Mouse (Mus musculus): ENCODE results near the gene Tbc1d25. TPM values are rescaled to one million over a fixed set of nuclear protein-coding genes. Genes with fewer than 3 reads are reported as not detected.
A peak's percentile ranks its signal among the peaks of the same experiment; 100 is the strongest.

Gene Tbc1d25
- polyA plus RNA-seq, 1 experiment from 2014 or later, result 5.0 TPM

DNA sequence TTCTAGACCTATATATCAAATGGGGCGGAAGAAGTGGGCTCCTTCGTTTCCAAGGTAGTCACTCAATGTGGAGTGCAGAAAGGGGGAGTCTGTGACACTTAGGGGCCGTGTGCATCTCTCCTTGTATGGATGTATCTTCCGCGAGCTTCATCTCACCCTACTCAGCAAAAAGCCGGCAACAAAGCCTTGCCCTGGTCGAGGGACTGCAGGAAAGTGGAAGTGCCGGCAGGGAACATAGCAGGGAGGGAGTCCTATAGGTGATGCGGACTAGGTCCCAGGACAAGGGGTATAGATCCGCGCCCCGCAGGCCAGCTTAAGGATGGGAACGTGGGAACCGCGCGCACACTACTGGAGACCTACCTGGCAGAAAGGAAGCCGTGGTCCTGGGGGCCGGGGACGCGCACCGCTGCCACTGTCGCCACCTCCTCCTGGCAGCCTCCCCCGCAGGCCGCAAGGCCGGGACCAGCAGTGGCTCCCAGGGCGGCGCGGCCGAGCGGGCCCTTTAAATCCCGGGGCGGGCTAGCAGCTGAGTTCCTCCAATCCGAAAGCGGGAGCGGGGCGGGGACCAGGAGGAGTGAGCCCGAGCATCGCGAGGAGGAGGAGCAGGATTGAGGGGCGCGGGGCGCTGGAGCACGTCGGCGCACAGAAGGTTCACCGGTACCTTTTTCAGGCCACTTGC is 30.2 kb upstream of the Tbc1d25 start, which contains the start of gene Porcn:
Gene Porcn (minus strand): TSS at position 511 of the 679 bp plus-strand sequence.
- Histone ChIP-seq H3K9ac (peak within 1 kb of the TSS; percentile 59), H3K9me3 (replicated peaks) (no peaks in the 10 kb centered on the region), H3K27me3 (peaks cover 24% of the 10 kb centered on the region), H3K4me2 (peak within 1 kb of the TSS; percentile 72), H3K4me3 (replicated peaks) (peak within 1 kb of the TSS; percentile 54), H3K4me1 (replicated peaks) (peaks cover 13% of the 10 kb centered on the region), H3K27ac (no peak within 1 kb of the TSS), H3K36me3 (no peaks in the 10 kb centered on the region)
- DNase-seq (peak; percentile 64), ATAC-seq (ENCODE audit: low read depth) (peak; percentile 93)
- 8% methylated on average over 46 of the region's 46 CpGs for WGBS (ENCODE audit: insufficient replicate concordance)

DNA sequence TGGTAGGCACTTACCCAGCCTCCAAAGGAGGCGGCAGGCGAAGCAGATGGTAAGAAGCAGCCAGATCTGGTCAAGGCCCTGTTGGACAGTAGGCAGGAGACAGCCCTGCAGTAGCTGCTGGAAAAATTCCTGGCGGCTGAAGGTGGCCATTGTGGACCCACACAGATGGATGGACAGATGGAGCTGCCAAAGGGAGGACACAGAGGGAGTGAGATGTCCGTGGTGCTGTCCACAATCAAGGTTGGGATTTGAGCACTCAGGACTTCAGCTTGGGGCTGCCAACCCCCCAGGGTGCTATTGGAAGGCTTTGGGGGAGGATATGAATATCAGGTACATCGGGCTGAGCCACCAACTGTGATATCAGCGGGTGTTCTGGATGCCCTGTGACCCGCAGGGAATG is 29.6 kb upstream of the Tbc1d25 start:
- H3K27ac ChIP-seq, result no peak overlapping the region
- peaks cover 24% of the 10 kb centered on the region for H3K27me3 ChIP-seq
- no peak overlapping the region for H3K9ac ChIP-seq
- DNase-seq (no peak), ATAC-seq (ENCODE audit: low read depth) (no peak)
- H3K36me3 ChIP-seq, result no peaks in the 10 kb centered on the region
- peak overlapping the region; percentile 54; the same call in 1 of the 2 replicates for H3K4me3 ChIP-seq (replicated peaks)
- H3K4me2 ChIP-seq, result peak overlapping the region; percentile 72; the same call in 1 of the 2 replicates
- H3K4me1 ChIP-seq (replicated peaks), result peaks cover 13% of the 10 kb centered on the region
- WGBS (ENCODE audit: insufficient replicate concordance), result 40% methylated on average over 7 of the region's 7 CpGs
- no peaks in the 10 kb centered on the region for H3K9me3 ChIP-seq (replicated peaks)

DNA sequence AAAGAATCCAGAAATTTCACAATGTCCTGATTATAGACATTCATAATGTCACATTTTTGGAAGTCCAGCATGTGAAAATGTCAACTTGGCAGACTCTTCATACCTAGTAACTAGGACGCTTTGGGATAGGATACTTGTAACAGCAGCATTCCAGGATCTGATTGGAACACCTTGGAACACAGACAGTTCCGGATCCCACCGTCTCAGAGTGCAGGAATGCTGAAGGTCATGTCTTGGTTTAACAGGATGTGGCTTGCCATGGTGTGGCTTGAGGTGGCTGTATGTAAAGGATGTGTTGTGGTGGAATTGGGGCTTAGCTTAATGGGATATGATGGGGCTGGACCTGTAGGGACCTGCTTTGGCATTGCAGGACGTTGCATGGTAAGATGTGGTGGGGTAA is 29.1 kb upstream of the Tbc1d25 start:
- Histone ChIP-seq H3K9ac (no peak overlapping the region), H3K27me3 (peaks cover 24% of the 10 kb centered on the region), H3K4me1 (replicated peaks) (peaks cover 13% of the 10 kb centered on the region), H3K27ac (no peak overlapping the region), H3K36me3 (no peaks in the 10 kb centered on the region), H3K4me2 (no peak overlapping the region), H3K4me3 (replicated peaks) (no peak overlapping the region), H3K9me3 (replicated peaks) (no peaks in the 10 kb centered on the region)
- 43% methylated on average over 4 of the region's 4 CpGs for WGBS (ENCODE audit: insufficient replicate concordance)
- DNase-seq (no peak), ATAC-seq (ENCODE audit: low read depth) (no peak)

DNA sequence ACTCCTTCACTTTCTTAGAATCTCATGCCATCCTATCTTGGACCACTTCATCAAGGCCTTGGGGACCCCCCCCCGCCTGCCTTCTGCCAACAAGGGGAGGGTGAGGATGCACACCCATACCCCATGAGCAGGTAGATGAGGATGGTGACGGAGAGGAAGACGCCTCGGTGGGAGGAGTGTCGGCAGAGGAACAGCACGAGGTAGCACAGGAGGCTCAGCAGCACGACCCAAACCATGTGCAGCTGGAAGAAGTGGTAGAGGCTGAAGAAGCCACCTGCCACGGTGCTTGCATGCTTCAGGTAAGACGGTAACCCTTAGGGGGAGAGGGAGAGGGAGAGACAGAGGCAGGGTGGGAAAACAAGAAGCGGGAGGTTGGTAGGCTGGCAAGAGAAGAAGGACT is 28.1 kb upstream of the Tbc1d25 start:
- Histone ChIP-seq H3K4me3 (replicated peaks) (no peak overlapping the region), H3K27me3 (peaks cover 24% of the 10 kb centered on the region), H3K4me2 (no peak overlapping the region), H3K27ac (no peak overlapping the region), H3K36me3 (no peaks in the 10 kb centered on the region), H3K9me3 (replicated peaks) (no peaks in the 10 kb centered on the region), H3K9ac (no peak overlapping the region), H3K4me1 (replicated peaks) (peaks cover 13% of the 10 kb centered on the region)
- ATAC-seq (ENCODE audit: low read depth) (no peak), DNase-seq (no peak)
- WGBS (ENCODE audit: insufficient replicate concordance), result 70% methylated on average over 10 of the region's 10 CpGs

DNA sequence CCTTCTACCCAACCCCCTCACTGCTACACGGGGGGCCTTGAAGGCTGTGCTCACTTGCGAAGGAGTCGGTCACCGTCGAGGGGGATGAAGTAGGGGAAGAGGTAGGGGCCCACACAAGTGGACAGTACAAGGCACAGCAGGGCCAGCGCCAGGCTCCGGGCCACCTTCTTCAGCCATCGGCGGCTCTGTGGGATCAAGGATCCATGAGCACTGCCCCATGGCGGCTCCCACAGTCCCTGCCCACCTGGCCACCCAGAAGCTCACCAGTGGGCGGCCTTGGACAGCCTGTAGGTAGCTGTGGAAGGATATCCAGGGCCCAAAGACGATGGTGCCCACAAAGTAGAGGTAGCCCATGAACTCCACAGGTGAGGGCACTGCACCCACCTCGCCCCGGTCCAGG is 27.1 kb upstream of the Tbc1d25 start:
- ATAC-seq (ENCODE audit: low read depth) (no peak), DNase-seq (no peak)
- WGBS (ENCODE audit: insufficient replicate concordance), result 65% methylated on average over 14 of the region's 14 CpGs
- no peak overlapping the region for H3K27ac ChIP-seq
- no peak overlapping the region for H3K4me2 ChIP-seq
- H3K36me3 ChIP-seq, result no peaks in the 10 kb centered on the region
- no peak overlapping the region for H3K9ac ChIP-seq
- no peaks in the 10 kb centered on the region for H3K9me3 ChIP-seq (replicated peaks)
- peaks cover 20% of the 10 kb centered on the region for H3K27me3 ChIP-seq
- H3K4me1 ChIP-seq (replicated peaks), result peaks cover 13% of the 10 kb centered on the region
- H3K4me3 ChIP-seq (replicated peaks), result no peak overlapping the region

DNA sequence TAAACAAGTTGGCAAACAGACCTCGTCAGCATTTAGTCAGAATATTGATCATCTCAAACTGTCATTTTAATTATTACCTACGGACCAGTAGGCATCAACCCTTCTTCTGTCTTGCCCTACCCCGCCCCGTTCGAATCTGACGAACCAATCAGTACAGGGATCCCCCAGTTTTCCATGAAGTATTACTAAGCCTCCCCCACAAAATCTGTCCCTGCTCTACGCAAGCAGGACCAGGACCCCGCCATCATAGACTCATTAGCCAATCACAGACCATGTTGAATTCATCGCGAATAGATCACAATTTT is 17.4 kb upstream of the Tbc1d25 start, which contains the start of gene Ebp:
Gene Ebp (minus strand): TSS at position 94 of the 305 bp plus-strand sequence.
- Histone ChIP-seq H3K9me3 (replicated peaks) (no peaks in the 10 kb centered on the region), H3K27ac (peak within 1 kb of the TSS; percentile 84), H3K4me1 (replicated peaks) (peaks cover 16% of the 10 kb centered on the region), H3K4me3 (replicated peaks) (peak within 1 kb of the TSS; percentile 73), H3K9ac (peak within 1 kb of the TSS; percentile 82), H3K27me3 (no peaks in the 10 kb centered on the region), H3K36me3 (peaks cover 4% of the 10 kb centered on the region; the same call in 1 of the 2 replicates), H3K4me2 (peak within 1 kb of the TSS; percentile 79)
- DNase-seq (no peak), ATAC-seq (ENCODE audit: low read depth) (no peak)
- 21% methylated on average over 10 of the region's 10 CpGs for WGBS (ENCODE audit: insufficient replicate concordance)

DNA sequence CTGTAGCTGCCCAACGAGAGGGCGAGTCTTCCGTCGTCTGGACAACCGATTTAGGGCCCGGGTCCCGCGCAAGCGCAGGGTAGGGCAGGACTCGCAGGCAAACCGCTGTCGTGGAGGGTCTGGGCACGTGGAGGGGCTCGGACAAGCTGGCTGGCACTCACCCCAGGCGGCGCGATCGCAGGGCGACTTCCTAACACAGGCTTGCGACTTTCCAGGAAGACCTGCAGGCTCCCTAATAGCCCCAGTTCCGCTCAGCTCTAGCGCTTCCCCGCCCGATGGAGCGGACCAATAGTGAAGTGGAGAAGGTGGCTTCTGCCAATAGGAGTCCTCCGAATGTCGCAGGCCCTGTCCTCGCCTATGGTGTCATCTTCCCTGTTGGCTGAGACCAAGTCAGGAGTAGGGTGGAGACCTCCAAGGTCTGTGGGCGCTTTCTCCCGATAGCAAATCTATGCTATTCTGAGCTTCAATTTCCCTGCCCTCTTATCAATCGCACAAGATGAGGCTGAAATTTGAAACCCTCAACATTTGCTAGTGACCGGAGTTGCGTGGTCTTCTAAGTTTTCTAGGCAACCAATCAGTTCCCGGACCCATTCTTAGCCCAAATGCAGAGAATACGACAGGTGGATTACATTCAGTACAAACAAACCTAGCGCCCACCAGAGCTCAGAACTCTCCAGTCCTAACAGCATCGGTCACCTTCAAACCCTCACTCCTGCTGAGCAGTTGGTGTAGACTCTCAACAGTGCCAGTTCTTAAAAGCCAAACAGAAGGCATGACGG is 16.8 kb upstream of the Tbc1d25 start:
- H3K4me1 ChIP-seq (replicated peaks), result peaks cover 16% of the 10 kb centered on the region
- H3K4me2 ChIP-seq, result peak overlapping the region; percentile 79
- WGBS (ENCODE audit: insufficient replicate concordance), result 13% methylated on average over 38 of the region's 38 CpGs
- no peaks in the 10 kb centered on the region for H3K9me3 ChIP-seq (replicated peaks)
- H3K27me3 ChIP-seq, result no peaks in the 10 kb centered on the region
- H3K4me3 ChIP-seq (replicated peaks), result peak overlapping the region; percentile 73
- ATAC-seq (ENCODE audit: low read depth) (peak; percentile 100), DNase-seq (peak; percentile 81)
- H3K27ac ChIP-seq, result peak overlapping the region; percentile 84
- peak overlapping the region; percentile 82 for H3K9ac ChIP-seq
- H3K36me3 ChIP-seq, result peaks cover 4% of the 10 kb centered on the region; the same call in 1 of the 2 replicates

DNA sequence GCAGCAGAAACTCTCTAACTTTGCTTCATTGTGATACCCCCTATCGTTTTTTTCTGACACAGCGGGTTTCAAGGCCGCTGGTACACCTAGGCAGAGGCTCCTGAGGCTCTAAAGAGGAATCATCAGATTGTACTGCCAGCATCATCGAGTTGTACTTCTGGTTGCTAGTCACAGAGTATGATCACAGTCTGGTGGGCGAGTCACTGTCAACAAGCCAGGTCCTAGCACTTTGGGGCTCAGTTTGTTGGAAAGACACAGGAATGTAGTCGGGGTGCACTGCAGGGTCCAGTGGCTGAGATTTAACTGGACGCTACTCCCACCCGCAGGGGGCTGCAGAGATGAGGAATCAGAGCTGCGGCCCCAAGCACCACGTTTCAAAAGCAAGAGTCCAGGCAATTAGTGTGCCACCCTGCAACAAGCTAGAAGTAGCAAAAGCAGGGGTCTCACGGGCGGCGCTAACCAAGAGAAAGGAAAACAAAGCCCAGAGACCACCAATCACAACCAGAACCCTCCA is 16.2 kb upstream of the Tbc1d25 start:
- H3K4me3 ChIP-seq (replicated peaks), result peak overlapping the region; percentile 73
- ATAC-seq (ENCODE audit: low read depth) (no peak), DNase-seq (no peak)
- H3K36me3 ChIP-seq, result peaks cover 5% of the 10 kb centered on the region; the same call in 1 of the 2 replicates
- H3K4me1 ChIP-seq (replicated peaks), result peaks cover 16% of the 10 kb centered on the region
- H3K27ac ChIP-seq, result peak overlapping the region; percentile 84
- no peaks in the 10 kb centered on the region for H3K9me3 ChIP-seq (replicated peaks)
- H3K27me3 ChIP-seq, result no peaks in the 10 kb centered on the region
- WGBS (ENCODE audit: insufficient replicate concordance), result 13% methylated on average over 13 of the region's 13 CpGs
- peak overlapping the region; percentile 79 for H3K4me2 ChIP-seq
- H3K9ac ChIP-seq, result peak overlapping the region; percentile 82

DNA sequence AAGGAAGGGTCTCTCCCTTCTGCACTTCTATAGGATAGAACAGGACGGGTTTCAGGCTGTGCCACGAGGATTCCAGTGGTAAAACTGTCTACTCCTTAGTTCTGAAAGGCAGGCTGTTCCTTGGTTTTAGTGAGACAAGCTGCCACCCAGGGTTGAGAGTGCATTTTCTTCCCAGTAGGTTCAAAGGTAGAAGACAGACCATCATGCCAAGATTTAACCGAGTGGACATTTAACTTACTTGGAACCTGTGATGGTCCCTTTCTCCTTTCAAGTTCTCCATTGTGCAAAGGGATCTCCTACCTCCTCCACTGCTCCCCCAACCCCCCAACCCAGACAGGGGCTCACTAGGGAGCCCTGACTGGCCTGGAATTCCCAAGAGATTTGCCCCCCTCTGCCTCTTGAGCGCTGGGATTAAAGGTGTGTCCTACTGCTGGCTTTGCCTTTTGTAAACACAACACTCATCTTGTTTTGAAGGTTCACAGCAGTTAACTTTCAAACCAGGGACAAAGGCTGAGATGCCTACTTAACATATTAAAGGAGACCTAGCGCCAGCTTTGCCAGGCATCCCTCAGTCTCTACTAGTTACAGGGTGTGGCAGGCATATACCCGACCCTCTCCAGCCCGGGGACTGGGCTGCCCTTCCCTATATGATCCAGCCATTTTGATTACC is 7.0 kb upstream of the Tbc1d25 start:
- H3K4me2 ChIP-seq, result no peak overlapping the region
- DNase-seq (no peak), ATAC-seq (ENCODE audit: low read depth) (no peak)
- H3K27ac ChIP-seq, result no peak overlapping the region
- no peaks in the 10 kb centered on the region for H3K9me3 ChIP-seq (replicated peaks)
- H3K27me3 ChIP-seq, result no peaks in the 10 kb centered on the region
- 18% methylated on average over 7 of the region's 7 CpGs for WGBS (ENCODE audit: insufficient replicate concordance)
- peaks cover 12% of the 10 kb centered on the region for H3K4me1 ChIP-seq (replicated peaks)
- no peak overlapping the region for H3K9ac ChIP-seq
- no peak overlapping the region for H3K4me3 ChIP-seq (replicated peaks)
- 0 out of 2 replicates have a peak, but pooled peaks cover 14% of the 10 kb centered on the region for H3K36me3 ChIP-seq

DNA sequence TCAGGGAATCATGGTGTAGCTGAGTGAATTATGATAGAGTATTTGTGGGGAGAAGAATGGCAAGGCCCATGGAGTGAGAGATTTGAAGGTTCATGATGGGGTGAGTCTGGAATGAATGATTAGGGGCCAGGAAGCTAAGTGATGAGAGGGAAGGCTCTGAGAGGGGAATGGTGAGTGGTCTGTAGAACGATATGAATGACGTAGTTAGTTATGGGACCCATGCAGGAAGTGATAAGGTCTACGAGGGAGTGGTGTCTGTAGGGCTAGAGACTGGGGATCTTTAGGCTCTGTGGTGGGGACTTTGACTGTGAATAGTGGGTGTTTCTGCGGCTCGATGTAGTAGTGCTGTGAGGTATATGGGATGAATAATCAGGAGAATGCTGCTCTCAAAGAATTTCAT is 3.7 kb upstream of the Tbc1d25 start:
- 33% methylated on average over 5 of the region's 5 CpGs for WGBS (ENCODE audit: insufficient replicate concordance)
- Histone ChIP-seq H3K4me2 (no peak overlapping the region), H3K36me3 (no peaks in the 10 kb centered on the region), H3K27ac (no peak overlapping the region), H3K9me3 (replicated peaks) (no peaks in the 10 kb centered on the region), H3K9ac (no peak overlapping the region), H3K27me3 (no peaks in the 10 kb centered on the region), H3K4me1 (replicated peaks) (peaks cover 17% of the 10 kb centered on the region), H3K4me3 (replicated peaks) (no peak overlapping the region)
- DNase-seq (no peak), ATAC-seq (ENCODE audit: low read depth) (peak; percentile 17; the same call in 1 of the 2 replicates)

DNA sequence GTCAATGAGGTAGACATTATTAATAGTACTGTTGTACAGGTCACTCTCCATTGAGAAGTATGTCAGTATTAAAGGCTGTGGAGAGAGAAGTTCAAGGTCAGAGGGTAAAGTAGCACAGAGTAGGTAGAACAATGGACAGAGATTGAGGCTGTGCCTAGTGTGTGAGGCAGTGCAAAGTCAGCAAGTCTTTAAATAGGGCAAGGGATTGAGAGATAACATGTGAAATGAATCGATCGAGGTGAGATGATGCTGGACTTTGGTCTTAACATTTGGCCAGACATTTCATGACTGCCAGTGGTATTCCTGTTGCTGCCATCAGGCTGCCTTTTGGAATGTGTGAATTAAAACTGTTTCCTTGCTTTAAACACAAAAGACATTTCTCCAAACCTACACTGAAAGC is 2.9 kb upstream of the Tbc1d25 start:
- no peak overlapping the region for H3K4me3 ChIP-seq (replicated peaks)
- 74% methylated on average over 2 of the region's 2 CpGs for WGBS (ENCODE audit: insufficient replicate concordance)
- H3K9ac ChIP-seq, result no peak overlapping the region
- no peak overlapping the region for H3K4me2 ChIP-seq
- H3K9me3 ChIP-seq (replicated peaks), result no peaks in the 10 kb centered on the region
- no peak overlapping the region for H3K27ac ChIP-seq
- H3K27me3 ChIP-seq, result no peaks in the 10 kb centered on the region
- H3K4me1 ChIP-seq (replicated peaks), result peaks cover 22% of the 10 kb centered on the region
- DNase-seq (no peak), ATAC-seq (ENCODE audit: low read depth) (no peak)
- H3K36me3 ChIP-seq, result no peaks in the 10 kb centered on the region

Data from liver, embryonic 13.5 days (tissue).